Comparison of ENCODE assay signal across 28 mouse cellular contexts in the genomic region with DNA sequence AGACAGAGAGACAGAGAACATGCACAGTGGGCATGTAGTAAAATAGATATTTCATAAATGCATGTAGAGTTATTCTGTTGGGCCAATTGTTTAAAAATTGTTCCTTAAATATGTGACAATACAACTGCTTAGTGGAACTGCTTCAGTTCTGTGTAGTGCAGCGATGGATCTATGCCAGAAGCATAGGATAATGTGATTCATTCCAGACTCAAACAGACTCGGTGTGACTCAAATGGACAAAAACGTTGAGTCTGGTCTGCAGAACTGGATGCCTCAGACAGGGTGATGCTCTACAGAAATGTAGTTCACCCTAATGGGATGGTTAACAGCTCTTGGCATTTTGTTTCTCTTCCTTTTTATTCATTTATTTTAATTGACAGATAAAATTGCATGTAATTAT. TPM values are rescaled to one million over a fixed set of nuclear protein-coding genes. Genes with fewer than 3 reads are reported as not detected.
DNase-seq lines count a peak whose midpoint lies in the region; ATAC-seq lines count a peak whose summit lies in the region.
"Had no signal": no experiment of that assay in that cellular context is flagged by ENCODE, and none has a peak within 500 bp of the region (broad histone marks: within the 10 kb centered on the region; RNA-seq: fewer than 3 reads in every experiment).

No protein-coding gene starts in this region.

- no peak for ATAC-seq in embryonic facial prominence, embryonic 14.5 days (ENCODE audit: low read depth)
- ATAC-seq: inflammation-experienced regulatory T-cells, adult 6 months; lung, postnatal 0 days; midbrain, embryonic 16.5 days had no signal

- peak; percentile 60 for DNase-seq in embryonic facial prominence, embryonic 14.5 days (ENCODE audit: low spot score)
- DNase-seq in embryonic facial prominence, embryonic 10.5 days (ENCODE audit: low spot score): no peak
- peak; percentile 3 to 8 for DNase-seq in left cerebral cortex, adult 9 months (ENCODE audit: low spot score in 2 of 2)
- DNase-seq in left cerebral cortex, postnatal 36 days (ENCODE audit: low spot score in 2 of 2): no peak
- peak; percentile 20 to 36 for DNase-seq in right cerebral cortex, adult 2 months (ENCODE audit: low spot score in 2 of 2)
- DNase-seq in right cerebral cortex, postnatal 14 days: no peak
- no peak for DNase-seq in liver
- DNase-seq: adrenal gland, postnatal 25 days; cerebellum, adult 11 months; cerebellum, adult 9-11 months; gastrocnemius, adult 2 months; heart, postnatal 4 days; kidney, adult 18-20 months; layer of hippocampus, adult 9-11 months; retina, postnatal 1 day; thymus, postnatal 14 days had no signal

- no peak overlapping the region for H3K9ac ChIP-seq in embryonic facial prominence, embryonic 14.5 days (ENCODE audit: low read depth, low read length)
- H3K9ac ChIP-seq: hindbrain, embryonic 14.5 days; limb, embryonic 15.5 days; liver, embryonic 15.5 days; neural tube, embryonic 13.5 days had no signal

- H3K4me3 ChIP-seq in embryonic facial prominence, embryonic 14.5 days (ENCODE audit: low read depth, low read length): no peak overlapping the region
- H3K4me3 ChIP-seq in embryonic facial prominence, embryonic 10.5 days: no peak overlapping the region
- H3K4me3 ChIP-seq: gastrocnemius, adult 2 months; left cerebral cortex, adult 2 months; limb, embryonic 15.5 days; liver, embryonic 15.5 days; myocyte; neural tube, embryonic 13.5 days had no signal

- H3K4me2 ChIP-seq in embryonic facial prominence, embryonic 14.5 days (ENCODE audit: low read depth, low read length): no peak overlapping the region
- H3K4me2 ChIP-seq: hindbrain, embryonic 14.5 days; limb, embryonic 15.5 days; liver, embryonic 15.5 days; neural tube, embryonic 13.5 days had no signal

- H3K36me3 ChIP-seq in embryonic facial prominence, embryonic 14.5 days (ENCODE audit: control insufficient read depth, insufficient read depth, low read length): no peaks in the 10 kb centered on the region
- no peaks in the 10 kb centered on the region for H3K36me3 ChIP-seq in embryonic facial prominence, embryonic 10.5 days (replicated peaks)
- H3K36me3 ChIP-seq: limb, embryonic 15.5 days; liver, embryonic 15.5 days; neural tube, embryonic 13.5 days had no signal

- intact Hi-C loops in left cerebral cortex, postnatal 36 days (cut with DNase I): no loop called here

- H3K9me3 ChIP-seq in embryonic facial prominence, embryonic 14.5 days (ENCODE audit: control insufficient read depth, low read length): no peaks in the 10 kb centered on the region
- no peaks in the 10 kb centered on the region for H3K9me3 ChIP-seq in embryonic facial prominence, embryonic 10.5 days
- H3K9me3 ChIP-seq: limb, embryonic 15.5 days; liver, embryonic 15.5 days; neural tube, embryonic 13.5 days had no signal

- 50% methylated on average over 3 of the region's 3 CpGs for WGBS in embryonic facial prominence, embryonic 14.5 days
- WGBS in embryonic facial prominence, embryonic 10.5 days: 87% methylated on average over 3 of the region's 3 CpGs

- H3K27ac ChIP-seq in embryonic facial prominence, embryonic 14.5 days (replicated peaks; ENCODE audit: low read depth, low read length): no peak overlapping the region
- H3K27ac ChIP-seq in embryonic facial prominence, embryonic 10.5 days (replicated peaks): no peak overlapping the region
- H3K27ac ChIP-seq: gastrocnemius, adult 2 months; hindbrain, embryonic 14.5 days; left cerebral cortex, adult 2 months; limb, embryonic 15.5 days; liver, embryonic 15.5 days; macrophage; neural tube, embryonic 13.5 days had no signal

- H3K27me3 ChIP-seq in embryonic facial prominence, embryonic 14.5 days (replicated peaks; ENCODE audit: control insufficient read depth, insufficient read depth, low read length): no peaks in the 10 kb centered on the region
- no peaks in the 10 kb centered on the region for H3K27me3 ChIP-seq in embryonic facial prominence, embryonic 10.5 days (replicated peaks; ENCODE audit: low read depth, poor library complexity, severe bottlenecking)
- H3K27me3 ChIP-seq: limb, embryonic 15.5 days; liver, embryonic 15.5 days; neural tube, embryonic 13.5 days had no signal

- no peaks in the 10 kb centered on the region for H3K4me1 ChIP-seq in embryonic facial prominence, embryonic 14.5 days (ENCODE audit: control insufficient read depth, insufficient read depth, low read length)
- no peaks in the 10 kb centered on the region for H3K4me1 ChIP-seq in embryonic facial prominence, embryonic 10.5 days
- H3K4me1 ChIP-seq: limb, embryonic 15.5 days; liver, embryonic 15.5 days; neural tube, embryonic 13.5 days had no signal

RNA-seq across cellular contexts. Expression of gene Kcnj16, which starts 32.1 kb away (rescaled TPM):
- 0.18 and 0.22 TPM in 2 replicates for polyA plus RNA-seq in embryonic facial prominence, embryonic 14.5 days (2014; fragmentation: Nextera tagmentation; extraction: Ambion mirVana)
- 0.15 and 0.27 TPM in 2 replicates for polyA plus RNA-seq in embryonic facial prominence, embryonic 10.5 days (2016; fragmentation: Nextera tagmentation; extraction: Ambion mirVana)
- total RNA-seq in left cerebral cortex, postnatal 36 days (2021): 10 to 100 TPM; 23.0 to 25.8 TPM
- total RNA-seq: adrenal gland, postnatal 25 days; common myeloid progenitor, adult 5-6 weeks; gastrocnemius, adult 2 months; heart, postnatal 4 days had no signal
- polyA plus RNA-seq: heart, embryonic 16.5 days; inflammation-experienced regulatory T-cells, adult 6 months; limb, embryonic 15.5 days; lung, postnatal 0 days had no signal

Comparison
In these comparisons a context has a peak if more than half of its experiments do, and no peak if none do; other contexts are left out.
1. DNase-seq: peak in embryonic facial prominence, embryonic 14.5 days (single experiment), left cerebral cortex, adult 9 months (2 of 2) and right cerebral cortex, adult 2 months (2 of 2); none in embryonic facial prominence, embryonic 10.5 days (single experiment), left cerebral cortex, postnatal 36 days (0 of 2), right cerebral cortex, postnatal 14 days (single experiment) and liver (single experiment).